Mouse (Mus musculus): ENCODE measurements around the gene Tram2.

- TF ChIP-seq CTCF (IDR thresholded peaks at IDR 0.05; ENCODE audit: low read depth, low read length): no peak
- TF ChIP-seq POLR2A (IDR thresholded peaks at IDR 0.05; ENCODE audit: borderline replicate concordance, low read depth, low read length): no peak
These were observed 45.3 kb downstream of the Tram2 start for GRCm38 (mm10) chr1:21033792-21034119.
